Mouse (Mus musculus): ENCODE measurements at regions not wholly inside any gene's neighbourhood (a gene's known extent, or its start where the extent isn't known, plus 50 kb on each side); places are given as distances from the start of the nearest gene placed in this dataset.

- H3K27me3 ChIP-seq (replicated peaks): no peaks in the 10 kb centered on the region
- no peaks in the 10 kb centered on the region for H3K4me1 ChIP-seq
- TF ChIP-seq FLI1 (IDR thresholded peaks at IDR 0.05; ENCODE audit: low read length) (no peak), GATA1 (IDR thresholded peaks at IDR 0.05; ENCODE audit: borderline replicate concordance, low read length) (no peak)
- no peak overlapping the region for H3K4me3 ChIP-seq (replicated peaks)
- no peaks in the 10 kb centered on the region for H3K9me3 ChIP-seq
- no peaks in the 10 kb centered on the region for H3K36me3 ChIP-seq (replicated peaks; ENCODE audit: low read length)
These were observed 432.6 kb downstream of the Mctp2 start for GRCm38 (mm10) chr7:71873817-71874216.

- H3K4me1 ChIP-seq: no peaks in the 10 kb centered on the region
- TF ChIP-seq FLI1 (IDR thresholded peaks at IDR 0.05; ENCODE audit: low read length) (no peak), GATA1 (IDR thresholded peaks at IDR 0.05; ENCODE audit: borderline replicate concordance, low read length) (no peak)
- H3K9me3 ChIP-seq: no peaks in the 10 kb centered on the region
- H3K4me3 ChIP-seq (replicated peaks): no peak overlapping the region
- no peaks in the 10 kb centered on the region for H3K36me3 ChIP-seq (replicated peaks; ENCODE audit: low read length)
- H3K27me3 ChIP-seq (replicated peaks): no peaks in the 10 kb centered on the region
These were observed 433.5 kb downstream of the Mctp2 start for GRCm38 (mm10) chr7:71872912-71873311.

GRCm38 (mm10) chr7:71867090-71867489, 439.3 kb downstream of the Mctp2 start:
- no peaks in the 10 kb centered on the region for H3K36me3 ChIP-seq (replicated peaks; ENCODE audit: low read length)
- no peak for TF ChIP-seq GATA1 (IDR thresholded peaks at IDR 0.05; ENCODE audit: borderline replicate concordance, low read length)
- TF ChIP-seq FLI1 (IDR thresholded peaks at IDR 0.05; ENCODE audit: low read length): no peak
- no peaks in the 10 kb centered on the region for H3K9me3 ChIP-seq
- H3K4me1 ChIP-seq: no peaks in the 10 kb centered on the region
- peaks cover 2% of the 10 kb centered on the region for H3K27me3 ChIP-seq (replicated peaks)
- no peak overlapping the region for H3K4me3 ChIP-seq (replicated peaks)

GRCm38 (mm10) chr7:71865371-71866166, 440.8 kb downstream of the Mctp2 start:
- no peaks in the 10 kb centered on the region for H3K9me3 ChIP-seq
- no peak overlapping the region for H3K4me3 ChIP-seq (replicated peaks)
- TF ChIP-seq FLI1 (IDR thresholded peaks at IDR 0.05; ENCODE audit: low read length) (no peak), GATA1 (IDR thresholded peaks at IDR 0.05; ENCODE audit: borderline replicate concordance, low read length) (no peak)
- H3K36me3 ChIP-seq (replicated peaks; ENCODE audit: low read length): no peaks in the 10 kb centered on the region
- H3K27me3 ChIP-seq (replicated peaks): peaks cover 2% of the 10 kb centered on the region
- H3K4me1 ChIP-seq: no peaks in the 10 kb centered on the region

GRCm38 (mm10) chr7:71852864-71853263, 453.5 kb downstream of the Mctp2 start:
- peaks cover 3% of the 10 kb centered on the region; the same call in 1 of the 2 replicates for H3K9me3 ChIP-seq
- no peak overlapping the region for H3K4me3 ChIP-seq (replicated peaks)
- TF ChIP-seq GATA1 (IDR thresholded peaks at IDR 0.05; ENCODE audit: borderline replicate concordance, low read length) (no peak), FLI1 (IDR thresholded peaks at IDR 0.05; ENCODE audit: low read length) (no peak)

GRCm38 (mm10) chr7:71849174-71849573, 457.2 kb downstream of the Mctp2 start:
- H3K36me3 ChIP-seq (replicated peaks; ENCODE audit: low read length): no peaks in the 10 kb centered on the region
- peaks cover 3% of the 10 kb centered on the region; the same call in 1 of the 2 replicates for H3K9me3 ChIP-seq
- H3K4me1 ChIP-seq: no peaks in the 10 kb centered on the region
- no peaks in the 10 kb centered on the region for H3K27me3 ChIP-seq (replicated peaks)
- no peak overlapping the region for H3K4me3 ChIP-seq (replicated peaks)
- TF ChIP-seq GATA1 (IDR thresholded peaks at IDR 0.05; ENCODE audit: borderline replicate concordance, low read length) (no peak), FLI1 (IDR thresholded peaks at IDR 0.05; ENCODE audit: low read length) (no peak)

More at GRCm38 (mm10) chr7:71852864-71853263, 453.5 kb downstream of the Mctp2 start:
- Histone ChIP-seq H3K27me3 (replicated peaks) (no peaks in the 10 kb centered on the region), H3K36me3 (replicated peaks; ENCODE audit: low read length) (no peaks in the 10 kb centered on the region), H3K4me1 (no peaks in the 10 kb centered on the region)

GRCm38 (mm10) chr7:71837845-71838244, 468.6 kb downstream of the Mctp2 start:
- Histone ChIP-seq H3K27me3 (replicated peaks) (no peaks in the 10 kb centered on the region), H3K4me3 (replicated peaks) (no peak overlapping the region), H3K4me1 (no peaks in the 10 kb centered on the region), H3K36me3 (replicated peaks; ENCODE audit: low read length) (no peaks in the 10 kb centered on the region), H3K9me3 (no peaks in the 10 kb centered on the region)
- TF ChIP-seq FLI1 (IDR thresholded peaks at IDR 0.05; ENCODE audit: low read length): no peak
- no peak for TF ChIP-seq GATA1 (IDR thresholded peaks at IDR 0.05; ENCODE audit: borderline replicate concordance, low read length)

GRCm38 (mm10) chr7:71831790-71832525, 474.4 kb downstream of the Mctp2 start:
- no peaks in the 10 kb centered on the region for H3K36me3 ChIP-seq (replicated peaks; ENCODE audit: low read length)
- H3K4me1 ChIP-seq: no peaks in the 10 kb centered on the region
- TF ChIP-seq GATA1 (IDR thresholded peaks at IDR 0.05; ENCODE audit: borderline replicate concordance, low read length): no peak
- no peak for TF ChIP-seq FLI1 (IDR thresholded peaks at IDR 0.05; ENCODE audit: low read length)
- 0 out of 2 replicates have a peak, but pooled peaks cover 3% of the 10 kb centered on the region for H3K9me3 ChIP-seq
- H3K27me3 ChIP-seq (replicated peaks): no peaks in the 10 kb centered on the region
- H3K4me3 ChIP-seq (replicated peaks): no peak overlapping the region

- H3K4me3 ChIP-seq (replicated peaks): no peak overlapping the region
- no peaks in the 10 kb centered on the region for H3K4me1 ChIP-seq
- TF ChIP-seq GATA1 (IDR thresholded peaks at IDR 0.05; ENCODE audit: borderline replicate concordance, low read length): no peak
- no peak for TF ChIP-seq FLI1 (IDR thresholded peaks at IDR 0.05; ENCODE audit: low read length)
- no peaks in the 10 kb centered on the region for H3K27me3 ChIP-seq (replicated peaks)
- peaks cover 8% of the 10 kb centered on the region; the same call in 1 of the 2 replicates for H3K9me3 ChIP-seq
- no peaks in the 10 kb centered on the region for H3K36me3 ChIP-seq (replicated peaks; ENCODE audit: low read length)
These were observed 476.8 kb downstream of the Mctp2 start for GRCm38 (mm10) chr7:71829567-71829966.

GRCm38 (mm10) chr7:71816138-71816537, 464.9 kb upstream of the Gm10295 start:
- H3K4me1 ChIP-seq: no peaks in the 10 kb centered on the region
- H3K36me3 ChIP-seq (replicated peaks; ENCODE audit: low read length): no peaks in the 10 kb centered on the region
- H3K9me3 ChIP-seq: no peaks in the 10 kb centered on the region
- H3K4me3 ChIP-seq (replicated peaks): no peak overlapping the region
- H3K27me3 ChIP-seq (replicated peaks): no peaks in the 10 kb centered on the region
- no peak for TF ChIP-seq FLI1 (IDR thresholded peaks at IDR 0.05; ENCODE audit: low read length)
- TF ChIP-seq GATA1 (IDR thresholded peaks at IDR 0.05; ENCODE audit: borderline replicate concordance, low read length): no peak
